Mouse (Mus musculus) thymus, postnatal 10 days (tissue): ENCODE measurements around the gene Plekha5.
"Not testable (repeated sequence)": the region's sequence is repeated elsewhere in the genome, so short reads cannot be mapped to it uniquely, and the experiment has no call there.

Experiments used
- DNase-seq, 2 experiments: peaks; one replicate each; pipeline ENCODE4 v3.0.0; 2021; ENCODE audit warnings: low spot score in 2 of 2

Plekha5 gene

GRCm38 (mm10) chr6:140576961-140577821 is 153.3 kb downstream of the Plekha5 start:
- no peak for DNase-seq

DNA sequence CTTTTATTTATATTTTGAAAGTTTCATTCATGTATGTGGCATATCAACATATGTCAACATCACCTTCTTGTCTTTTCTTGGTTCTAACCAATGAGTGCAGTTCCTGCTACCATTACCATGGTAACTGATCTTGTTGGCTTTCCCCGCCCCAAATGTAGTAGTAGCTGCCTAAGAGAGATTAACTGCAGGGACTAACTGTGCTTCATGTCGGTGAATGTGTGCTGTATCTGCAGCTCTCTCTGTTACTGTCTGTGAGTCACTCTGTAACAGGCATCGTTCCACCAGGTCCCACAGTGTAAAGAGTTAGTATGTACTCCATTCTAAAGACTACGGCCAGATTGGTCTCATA is 153.9 kb downstream of the Plekha5 start:
- no peak for DNase-seq

GRCm38 (mm10) chr6:140578985-140579384 is 155.1 kb downstream of the Plekha5 start:
- DNase-seq: not testable (repeated sequence)

DNA sequence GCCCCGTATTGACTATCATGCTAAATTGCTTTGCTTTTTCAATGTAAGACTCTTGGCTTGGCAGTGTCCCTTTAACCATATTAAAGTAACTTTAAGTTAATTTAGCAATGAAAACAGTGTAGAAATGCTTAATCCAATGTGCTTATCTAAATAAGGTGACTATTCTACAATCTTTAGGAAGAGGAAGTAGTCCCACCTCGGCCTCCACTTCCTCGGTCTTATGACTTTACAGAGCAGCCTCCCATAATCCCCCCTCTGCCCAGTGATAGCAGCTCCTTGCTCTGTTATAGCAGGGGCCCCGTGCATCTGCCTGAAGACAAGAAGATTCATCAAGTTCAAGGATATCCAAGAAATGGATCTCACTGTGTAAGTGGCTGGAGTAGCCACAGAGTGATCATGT is 156.3 kb downstream of the Plekha5 start:
- no peak for DNase-seq

- no peak for DNase-seq
Measured at GRCm38 (mm10) chr6:140586714-140587259, 162.9 kb downstream of the Plekha5 start.

- no peak for DNase-seq
Measured at GRCm38 (mm10) chr6:140591331-140591730, 167.5 kb downstream of the Plekha5 start.

DNA sequence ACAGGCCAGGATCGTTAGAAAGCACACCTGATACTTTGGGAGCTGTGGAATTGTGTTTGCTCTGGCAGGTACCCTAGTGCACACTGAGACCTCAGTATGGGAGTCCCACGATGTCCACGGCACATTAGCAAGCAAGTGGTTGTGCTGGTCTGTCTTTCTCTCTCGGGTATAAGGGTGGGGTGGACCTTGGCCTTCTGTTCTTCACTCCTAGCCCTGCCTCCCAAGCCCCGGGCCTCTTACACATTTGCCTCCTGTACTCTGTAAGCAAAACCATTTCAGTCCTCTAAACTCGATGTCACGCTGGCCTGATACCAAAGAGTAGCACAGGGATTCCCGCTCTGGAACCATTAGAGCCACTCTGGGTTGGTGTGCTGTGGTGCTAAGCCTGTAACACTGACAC is 168.9 kb downstream of the Plekha5 start:
- no peak for DNase-seq

DNA sequence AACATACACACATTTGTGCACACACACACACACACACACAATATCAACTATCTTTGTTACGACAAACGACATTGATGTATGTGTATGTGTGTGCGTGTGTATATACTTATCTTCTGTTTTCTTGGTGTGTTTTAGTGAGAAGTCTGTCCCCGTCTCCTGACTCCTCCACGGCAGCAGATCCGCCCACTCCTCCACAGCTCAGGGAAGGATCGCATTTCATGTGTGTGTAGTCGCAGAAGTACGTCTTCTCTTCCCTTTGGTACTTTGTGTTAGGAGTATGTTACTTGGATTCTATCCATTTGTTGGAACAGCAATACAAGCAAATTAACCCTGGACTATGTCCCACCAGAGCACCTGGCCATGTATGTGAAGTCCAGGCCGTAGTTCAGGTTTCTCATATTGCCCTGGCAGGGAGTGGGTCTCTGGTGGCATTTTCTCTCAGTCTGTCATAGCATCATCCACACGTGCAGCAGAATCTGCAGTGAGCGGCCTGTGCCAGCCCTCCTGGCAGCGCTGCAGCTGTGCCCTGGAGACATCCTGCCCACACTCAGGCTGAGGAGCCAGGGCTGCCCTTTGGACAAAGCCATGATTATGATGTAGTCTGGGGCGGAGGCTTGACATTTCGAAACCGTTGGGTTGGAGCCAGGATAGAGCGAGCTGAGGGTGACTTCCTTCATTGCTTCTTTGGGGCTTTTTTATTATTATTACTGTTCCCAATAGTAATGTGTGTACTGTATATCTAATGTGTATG is 169.7 kb downstream of the Plekha5 start:
- DNase-seq: no peak

GRCm38 (mm10) chr6:140595551-140595950 is 171.7 kb downstream of the Plekha5 start:
- DNase-seq: not testable (repeated sequence)

- DNase-seq: no peak
Measured at GRCm38 (mm10) chr6:140597381-140598329, 173.8 kb downstream of the Plekha5 start.

DNA sequence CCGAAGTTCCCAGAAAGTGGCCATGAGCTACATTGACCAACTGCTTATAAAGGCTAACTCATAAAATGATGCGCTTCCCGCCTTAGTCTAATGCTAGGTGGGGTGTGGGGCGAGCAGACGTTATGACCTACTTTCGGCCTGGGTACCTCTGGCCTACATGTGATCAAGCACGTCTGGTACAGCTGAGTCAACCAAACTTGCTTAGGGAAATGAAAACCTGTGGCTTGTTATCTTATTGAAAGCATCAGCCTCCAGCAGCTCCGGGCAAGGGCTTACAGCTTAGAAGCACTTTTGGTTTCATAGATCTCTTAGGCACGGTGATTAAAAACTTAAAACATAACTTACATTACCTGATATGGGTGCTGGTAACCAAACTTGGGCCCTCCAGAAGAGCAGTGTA is 174.7 kb downstream of the Plekha5 start:
- peak; percentile 27 to 42 for DNase-seq

- DNase-seq: no peak
Measured at GRCm38 (mm10) chr6:140599337-140599736, 175.5 kb downstream of the Plekha5 start.

DNA sequence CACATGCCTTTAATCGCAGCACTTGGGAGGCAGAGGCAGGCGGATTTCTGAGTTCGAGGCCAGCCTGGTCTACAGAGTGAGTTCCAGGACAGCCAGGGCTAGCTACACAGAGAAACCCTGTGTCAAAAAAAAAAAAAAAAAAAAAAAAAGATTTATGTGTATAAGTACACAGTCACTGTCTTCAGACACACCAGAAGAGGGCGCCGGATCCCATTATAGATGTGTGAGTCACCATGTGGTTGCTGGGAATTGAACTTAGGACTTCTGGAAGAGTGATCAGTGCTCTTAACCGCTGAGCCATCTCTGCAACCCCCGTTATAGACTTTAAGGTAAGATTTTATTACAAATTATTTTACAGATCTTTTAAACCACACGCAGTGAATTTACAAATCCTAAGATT is 176.8 kb downstream of the Plekha5 start:
- not testable (repeated sequence) for DNase-seq

DNA sequence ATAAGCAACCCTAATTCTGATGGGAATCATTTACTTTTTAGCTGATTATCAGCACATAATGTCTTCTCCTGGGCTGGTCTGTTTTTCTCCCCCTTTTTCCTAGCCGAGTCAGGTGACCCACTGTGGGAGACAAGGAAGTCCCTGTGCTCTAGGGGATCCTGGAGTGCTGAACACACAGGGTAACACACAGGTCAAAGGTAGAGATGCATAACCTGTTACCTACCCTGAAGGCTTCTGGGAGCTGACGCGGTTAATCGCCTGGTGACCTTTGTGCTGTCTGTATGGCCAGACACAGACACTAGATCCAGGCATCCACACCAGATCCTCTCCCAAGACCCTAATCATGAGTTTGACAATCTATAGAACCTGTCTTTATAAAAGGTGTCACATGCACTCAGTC is 177.3 kb downstream of the Plekha5 start:
- no peak for DNase-seq

- no peak for DNase-seq
Measured at GRCm38 (mm10) chr6:140603228-140603944, 179.5 kb downstream of the Plekha5 start.

DNA sequence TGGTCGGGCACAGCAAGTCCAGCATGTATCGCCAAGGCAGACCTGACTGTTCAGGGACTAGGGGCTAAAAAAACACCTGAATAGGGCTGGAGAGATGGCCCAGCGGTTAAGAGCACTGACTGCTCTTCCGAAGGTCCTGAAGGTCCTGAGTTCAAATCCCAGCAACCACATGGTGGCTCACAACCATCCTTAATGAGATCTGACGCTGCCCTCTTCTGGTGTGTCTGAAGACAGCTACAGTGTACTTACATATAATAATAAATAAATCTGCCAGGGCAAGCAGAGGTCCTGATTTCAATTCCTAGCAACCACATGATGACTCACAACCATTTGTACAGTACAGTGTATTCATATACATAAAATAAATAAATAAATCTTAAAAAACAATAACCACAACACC is 181.3 kb downstream of the Plekha5 start:
- DNase-seq: not testable (repeated sequence)

DNA sequence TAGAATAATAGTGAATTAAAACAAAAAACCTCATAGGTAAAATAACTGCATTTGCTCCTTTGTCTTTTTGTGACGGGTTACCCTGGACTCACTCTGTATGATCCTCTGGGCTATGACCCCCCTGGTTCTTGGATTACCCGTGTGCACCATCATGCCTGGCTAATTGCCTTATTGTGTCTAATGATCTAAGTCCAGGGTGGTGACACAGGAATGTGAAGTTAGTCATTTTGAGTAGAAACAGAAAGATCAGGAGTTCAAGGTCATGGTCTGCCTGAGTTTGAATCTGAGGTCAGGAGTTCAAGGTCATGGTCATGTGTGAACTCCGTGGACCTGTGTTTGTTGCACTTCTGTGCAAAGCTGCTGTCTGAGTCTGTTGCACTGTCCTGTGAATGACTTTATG is 181.9 kb downstream of the Plekha5 start:
- no peak for DNase-seq

GRCm38 (mm10) chr6:140606534-140606933 is 182.7 kb downstream of the Plekha5 start:
- DNase-seq: no peak

DNA sequence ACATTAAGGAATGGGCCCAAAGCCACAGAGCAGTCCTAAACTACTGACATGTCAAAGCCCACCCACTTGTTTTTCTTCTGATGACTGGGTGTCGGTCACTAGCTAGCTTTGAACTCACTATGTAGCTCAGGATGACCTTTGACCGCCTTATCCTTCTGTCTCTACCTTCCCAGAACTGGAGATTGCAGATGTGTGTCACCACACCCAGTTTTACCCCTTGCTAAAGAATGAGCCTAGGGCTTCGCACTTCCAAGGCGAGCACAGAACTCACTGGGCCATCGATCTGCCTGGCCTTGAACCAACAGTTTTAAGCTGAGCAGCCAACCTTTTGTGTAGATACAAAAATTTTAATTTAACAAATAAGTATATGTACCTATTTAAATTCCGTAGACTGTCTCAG is 184.8 kb downstream of the Plekha5 start:
- DNase-seq: no peak

GRCm38 (mm10) chr6:140609533-140609932 is 185.7 kb downstream of the Plekha5 start:
- DNase-seq: no peak

GRCm38 (mm10) chr6:140610117-140610516 is 186.3 kb downstream of the Plekha5 start:
- DNase-seq: no peak
